Mouse (Mus musculus): Measurements from ENCODE around the gene Pla2g2f. TPM values are rescaled to one million over a fixed set of nuclear protein-coding genes. Genes with fewer than 3 reads are reported as not detected.

The Pla2g2f gene
- polyA plus RNA-seq, 1 experiment from 2014 or later, result not detected

DNA sequence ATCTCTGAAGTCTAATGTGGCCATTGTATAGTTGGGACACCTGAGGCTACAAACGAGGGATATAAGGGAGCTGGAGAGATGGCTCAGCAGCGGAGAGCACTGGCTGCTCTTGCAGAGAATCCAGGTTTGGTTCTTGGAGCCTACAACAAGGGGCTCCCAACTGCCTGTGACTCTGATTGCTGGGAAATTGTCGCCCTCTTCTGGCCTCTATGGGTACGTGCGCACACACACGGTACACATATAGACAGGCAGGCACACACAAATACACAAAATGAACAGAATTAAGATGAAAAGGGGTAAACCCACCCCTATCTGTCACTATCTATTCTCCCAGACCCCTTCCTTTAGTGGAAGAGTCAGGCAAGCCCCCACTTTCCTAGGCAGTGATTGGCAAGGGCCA is 4.8 kb downstream of the Pla2g2f start:
- Histone ChIP-seq H3K4me3 (replicated peaks; ENCODE audit: low read length) (no peak overlapping the region), H3K36me3 (ENCODE audit: control insufficient read depth, insufficient read depth) (no peaks in the 10 kb centered on the region), H3K9ac (replicated peaks; ENCODE audit: low read depth, low read length) (no peak overlapping the region), H3K27ac (ENCODE audit: low read length) (no peak overlapping the region), H3K27me3 (replicated peaks; ENCODE audit: control insufficient read depth, insufficient read depth, low read length) (no peaks in the 10 kb centered on the region), H3K9me3 (ENCODE audit: control insufficient read depth, low read length) (no peaks in the 10 kb centered on the region), H3K4me2 (ENCODE audit: low read length) (no peak overlapping the region), H3K4me1 (replicated peaks; ENCODE audit: control insufficient read depth, insufficient read depth, low read length) (no peaks in the 10 kb centered on the region)
- ATAC-seq, result no peak
- 91% methylated on average over 6 of the region's 6 CpGs for WGBS

GRCm38 (mm10) chr4:138748369-138749072 is 8.9 kb downstream of the Pla2g2f start:
- no peak overlapping the region for H3K27ac ChIP-seq (ENCODE audit: low read length)
- H3K36me3 ChIP-seq (ENCODE audit: control insufficient read depth, insufficient read depth), result no peaks in the 10 kb centered on the region
- no peak overlapping the region for H3K4me3 ChIP-seq (replicated peaks; ENCODE audit: low read length)
- no peaks in the 10 kb centered on the region for H3K9me3 ChIP-seq (ENCODE audit: control insufficient read depth, low read length)
- WGBS, result 58% methylated on average over 8 of the region's 8 CpGs
- no peaks in the 10 kb centered on the region for H3K27me3 ChIP-seq (replicated peaks; ENCODE audit: control insufficient read depth, insufficient read depth, low read length)
- no peak overlapping the region for H3K9ac ChIP-seq (replicated peaks; ENCODE audit: low read depth, low read length)
- no peak overlapping the region for H3K4me2 ChIP-seq (ENCODE audit: low read length)
- no peaks in the 10 kb centered on the region for H3K4me1 ChIP-seq (replicated peaks; ENCODE audit: control insufficient read depth, insufficient read depth, low read length)
- ATAC-seq, result 0 out of 2 replicates have a peak, but pooled peaks have one; percentile 33

GRCm38 (mm10) chr4:138747851-138748250 is 9.6 kb downstream of the Pla2g2f start:
- Histone ChIP-seq H3K27ac (ENCODE audit: low read length) (no peak overlapping the region), H3K4me3 (replicated peaks; ENCODE audit: low read length) (no peak overlapping the region), H3K27me3 (replicated peaks; ENCODE audit: control insufficient read depth, insufficient read depth, low read length) (no peaks in the 10 kb centered on the region), H3K9ac (replicated peaks; ENCODE audit: low read depth, low read length) (no peak overlapping the region), H3K36me3 (ENCODE audit: control insufficient read depth, insufficient read depth) (no peaks in the 10 kb centered on the region), H3K9me3 (ENCODE audit: control insufficient read depth, low read length) (no peaks in the 10 kb centered on the region), H3K4me1 (replicated peaks; ENCODE audit: control insufficient read depth, insufficient read depth, low read length) (no peaks in the 10 kb centered on the region), H3K4me2 (ENCODE audit: low read length) (no peak overlapping the region)
- WGBS, result 57% methylated on average over 10 of the region's 10 CpGs
- peak; percentile 31; the same call in 1 of the 2 replicates for ATAC-seq

DNA sequence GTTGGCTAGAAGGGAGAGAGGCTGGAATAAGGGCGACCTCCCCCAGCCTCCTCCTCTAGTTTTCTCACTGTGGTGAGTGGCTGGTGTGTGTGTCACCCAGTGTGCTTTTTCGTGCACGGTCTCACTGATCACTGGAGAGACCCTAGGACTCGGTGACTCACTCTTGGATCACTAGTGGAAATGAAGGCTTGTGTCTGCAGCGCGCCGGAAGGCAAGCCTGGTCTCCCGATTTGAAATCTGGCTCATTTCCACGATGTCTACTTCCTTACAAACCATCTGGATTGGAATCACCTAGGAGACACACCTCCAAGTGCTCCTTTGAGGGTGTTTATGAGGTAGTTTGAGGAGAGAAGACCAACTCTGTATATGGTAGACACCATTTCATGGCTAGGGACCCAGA is 10.6 kb downstream of the Pla2g2f start:
- no peaks in the 10 kb centered on the region for H3K27me3 ChIP-seq (replicated peaks; ENCODE audit: control insufficient read depth, insufficient read depth, low read length)
- H3K9me3 ChIP-seq (ENCODE audit: control insufficient read depth, low read length), result no peaks in the 10 kb centered on the region
- H3K4me2 ChIP-seq (ENCODE audit: low read length), result no peak overlapping the region
- no peak for ATAC-seq
- no peak overlapping the region for H3K9ac ChIP-seq (replicated peaks; ENCODE audit: low read depth, low read length)
- no peaks in the 10 kb centered on the region for H3K4me1 ChIP-seq (replicated peaks; ENCODE audit: control insufficient read depth, insufficient read depth, low read length)
- H3K4me3 ChIP-seq (replicated peaks; ENCODE audit: low read length), result no peak overlapping the region
- WGBS, result 87% methylated on average over 9 of the region's 9 CpGs
- H3K36me3 ChIP-seq (ENCODE audit: control insufficient read depth, insufficient read depth), result no peaks in the 10 kb centered on the region
- H3K27ac ChIP-seq (ENCODE audit: low read length), result no peak overlapping the region

- no peaks in the 10 kb centered on the region for H3K36me3 ChIP-seq (ENCODE audit: control insufficient read depth, insufficient read depth)
- ATAC-seq, result no peak
- H3K4me1 ChIP-seq (replicated peaks; ENCODE audit: control insufficient read depth, insufficient read depth, low read length), result no peaks in the 10 kb centered on the region
- H3K9ac ChIP-seq (replicated peaks; ENCODE audit: low read depth, low read length), result no peak overlapping the region
- no peaks in the 10 kb centered on the region for H3K27me3 ChIP-seq (replicated peaks; ENCODE audit: control insufficient read depth, insufficient read depth, low read length)
- no peak overlapping the region for H3K27ac ChIP-seq (ENCODE audit: low read length)
- no peak overlapping the region for H3K4me3 ChIP-seq (replicated peaks; ENCODE audit: low read length)
- no peak overlapping the region for H3K4me2 ChIP-seq (ENCODE audit: low read length)
- WGBS, result 75% methylated on average over 4 of the region's 4 CpGs
- no peaks in the 10 kb centered on the region for H3K9me3 ChIP-seq (ENCODE audit: control insufficient read depth, low read length)
These were observed 11.5 kb downstream of the Pla2g2f start for GRCm38 (mm10) chr4:138745884-138746283.

DNA sequence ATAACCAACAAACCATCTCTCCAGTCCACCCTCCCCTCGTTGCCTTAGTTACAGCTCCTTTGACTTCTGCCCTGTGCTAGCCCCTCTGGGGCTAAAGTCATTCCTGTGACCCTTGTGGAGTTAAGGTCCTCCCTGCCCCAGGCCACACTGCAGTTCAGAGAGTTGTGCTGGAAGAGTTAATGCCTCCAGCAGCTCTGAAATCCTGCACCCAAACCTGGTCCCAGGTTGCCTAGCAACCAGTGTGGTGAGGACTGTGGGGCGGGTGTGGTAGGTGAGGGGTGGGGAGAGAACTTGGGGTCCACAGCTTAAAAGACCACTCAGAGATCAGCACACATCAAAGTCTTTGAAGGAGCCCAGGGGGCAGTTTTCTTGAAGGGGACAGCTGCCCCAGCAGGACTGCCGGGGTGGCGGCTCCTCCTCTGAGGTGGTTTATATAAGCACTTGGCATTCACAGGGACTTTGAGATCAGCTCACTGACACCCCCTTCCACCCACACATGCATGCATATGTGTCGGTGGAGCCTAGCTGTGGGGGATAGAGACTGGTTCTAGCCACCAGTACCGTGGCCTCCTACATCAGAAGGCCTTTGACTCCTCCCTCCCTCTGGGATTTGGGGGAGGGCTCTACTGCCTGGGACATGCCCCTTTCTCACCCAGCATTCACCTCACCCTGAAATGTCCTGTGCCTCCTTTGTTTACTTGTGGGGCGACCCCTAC is 18.1 kb downstream of the Pla2g2f start:
- H3K4me1 ChIP-seq (replicated peaks; ENCODE audit: control insufficient read depth, insufficient read depth, low read length), result peaks cover 7% of the 10 kb centered on the region; the same call in 1 of the 2 replicates
- no peaks in the 10 kb centered on the region for H3K27me3 ChIP-seq (replicated peaks; ENCODE audit: control insufficient read depth, insufficient read depth, low read length)
- no peak for ATAC-seq
- H3K9me3 ChIP-seq (ENCODE audit: control insufficient read depth, low read length), result no peaks in the 10 kb centered on the region
- 21% methylated on average over 7 of the region's 7 CpGs for WGBS
- no peak overlapping the region for H3K27ac ChIP-seq (ENCODE audit: low read length)
- no peak overlapping the region for H3K4me3 ChIP-seq (replicated peaks; ENCODE audit: low read length)
- H3K36me3 ChIP-seq (ENCODE audit: control insufficient read depth, insufficient read depth), result no peaks in the 10 kb centered on the region
- H3K9ac ChIP-seq (replicated peaks; ENCODE audit: low read depth, low read length), result no peak overlapping the region
- no peak overlapping the region for H3K4me2 ChIP-seq (ENCODE audit: low read length)

- Histone ChIP-seq H3K9me3 (ENCODE audit: control insufficient read depth, low read length) (no peaks in the 10 kb centered on the region), H3K4me3 (replicated peaks; ENCODE audit: low read length) (no peak within 1 kb of the TSS), H3K27ac (ENCODE audit: low read length) (no peak within 1 kb of the TSS), H3K36me3 (ENCODE audit: control insufficient read depth, insufficient read depth) (no peaks in the 10 kb centered on the region), H3K4me2 (ENCODE audit: low read length) (no peak within 1 kb of the TSS), H3K9ac (replicated peaks; ENCODE audit: low read depth, low read length) (no peak within 1 kb of the TSS), H3K27me3 (replicated peaks; ENCODE audit: control insufficient read depth, insufficient read depth, low read length) (no peaks in the 10 kb centered on the region), H3K4me1 (replicated peaks; ENCODE audit: control insufficient read depth, insufficient read depth, low read length) (peaks cover 7% of the 10 kb centered on the region; the same call in 1 of the 2 replicates)
- 71% methylated on average over 7 of the region's 7 CpGs for WGBS
- ATAC-seq, result no peak
These were observed 20.4 kb downstream of the Pla2g2f start, which contains the start of gene Ubxn10 for GRCm38 (mm10) chr4:138737031-138737430. Ubxn10 (minus strand) TSS chr4:138737167.

GRCm38 (mm10) chr4:138734863-138735262 is 22.6 kb downstream of the Pla2g2f start:
- Histone ChIP-seq H3K36me3 (ENCODE audit: control insufficient read depth, insufficient read depth) (no peaks in the 10 kb centered on the region), H3K9ac (replicated peaks; ENCODE audit: low read depth, low read length) (no peak overlapping the region), H3K4me2 (ENCODE audit: low read length) (no peak overlapping the region), H3K27ac (ENCODE audit: low read length) (no peak overlapping the region), H3K4me1 (replicated peaks; ENCODE audit: control insufficient read depth, insufficient read depth, low read length) (peaks cover 7% of the 10 kb centered on the region; the same call in 1 of the 2 replicates), H3K27me3 (replicated peaks; ENCODE audit: control insufficient read depth, insufficient read depth, low read length) (no peaks in the 10 kb centered on the region), H3K4me3 (replicated peaks; ENCODE audit: low read length) (no peak overlapping the region), H3K9me3 (ENCODE audit: control insufficient read depth, low read length) (no peaks in the 10 kb centered on the region)
- no peak for ATAC-seq
- WGBS, result 94% methylated on average over 4 of the region's 4 CpGs

GRCm38 (mm10) chr4:138734105-138734504 is 23.3 kb downstream of the Pla2g2f start:
- H3K9ac ChIP-seq (replicated peaks; ENCODE audit: low read depth, low read length), result no peak overlapping the region
- H3K27me3 ChIP-seq (replicated peaks; ENCODE audit: control insufficient read depth, insufficient read depth, low read length), result no peaks in the 10 kb centered on the region
- no peak for ATAC-seq
- no peaks in the 10 kb centered on the region for H3K9me3 ChIP-seq (ENCODE audit: control insufficient read depth, low read length)
- no peak overlapping the region for H3K27ac ChIP-seq (ENCODE audit: low read length)
- no peak overlapping the region for H3K4me2 ChIP-seq (ENCODE audit: low read length)
- 80% methylated on average over 7 of the region's 7 CpGs for WGBS
- H3K4me1 ChIP-seq (replicated peaks; ENCODE audit: control insufficient read depth, insufficient read depth, low read length), result peaks cover 11% of the 10 kb centered on the region; the same call in 1 of the 2 replicates
- H3K4me3 ChIP-seq (replicated peaks; ENCODE audit: low read length), result no peak overlapping the region
- H3K36me3 ChIP-seq (ENCODE audit: control insufficient read depth, insufficient read depth), result no peaks in the 10 kb centered on the region
